ENCODE assay signal across 8 mouse cellular contexts in the genomic region with DNA sequence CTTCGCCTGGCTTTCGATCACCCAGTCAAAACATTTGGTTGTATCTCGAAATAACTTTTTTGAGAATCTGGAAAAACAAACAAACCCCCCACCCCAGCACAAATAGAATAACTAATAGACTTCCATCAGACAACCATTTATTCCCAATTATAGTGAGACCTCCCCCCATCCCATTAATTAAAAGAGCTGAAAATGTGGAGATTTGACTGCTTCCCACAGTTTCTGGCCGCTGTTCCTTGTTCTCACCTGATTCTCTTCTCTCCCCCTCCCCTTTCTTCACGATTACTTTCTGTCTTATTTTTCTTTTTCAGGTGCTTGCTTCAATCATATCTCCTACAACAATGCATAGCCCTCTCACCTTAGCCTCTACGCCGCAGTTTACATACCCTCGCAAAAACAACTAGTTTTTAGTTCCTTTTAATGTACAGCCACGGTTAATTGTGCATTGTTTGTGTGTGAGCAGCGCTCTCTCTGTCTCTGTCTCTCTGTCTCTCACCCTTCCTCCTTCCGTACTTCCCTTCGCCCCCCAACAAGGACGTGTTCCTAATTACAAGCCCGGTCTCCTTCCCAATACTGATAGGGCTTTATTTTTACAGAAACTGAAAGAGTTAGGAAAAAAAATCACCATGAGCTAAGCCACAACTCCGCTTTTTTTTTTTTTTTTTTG.
DNase-seq lines count a peak whose midpoint lies in the region; ATAC-seq and TF ChIP-seq lines count a peak whose summit lies in the region.

No protein-coding gene starts in this region.

- TF ChIP-seq CTCF in gastrocnemius, adult 2 months (IDR thresholded peaks at IDR 0.05), result no peak

- intact Hi-C loops in gastrocnemius, adult 2 months (cut with DNase I), result loop anchor here (10.0 kb wide), 1 partner anchor 357 kb away; no protein-coding TSS in a partner anchor

- no peak overlapping the region for H3K9ac ChIP-seq in hindbrain, embryonic 14.5 days

- WGBS in hindbrain, embryonic 14.5 days, result 1% methylated on average over 15 of the region's 15 CpGs
- WGBS in midbrain, embryonic 10.5 days, result under 1% methylated on average over 15 of the region's 15 CpGs

- peak overlapping the region; percentile 44 for H3K4me2 ChIP-seq in hindbrain, embryonic 14.5 days (replicated peaks)

- H3K27ac ChIP-seq in gastrocnemius, adult 2 months, result peak overlapping the region; percentile 100
- no peak overlapping the region for H3K27ac ChIP-seq in hindbrain, embryonic 14.5 days
- no peak overlapping the region for H3K27ac ChIP-seq in midbrain, embryonic 10.5 days (replicated peaks)

- no peak for DNase-seq in gastrocnemius, adult 2 months
- no peak for DNase-seq in gastrocnemius, adult 8-10 months (ENCODE audit: low spot score in 2 of 2)
- DNase-seq in embryo, embryonic 9.5 days (ENCODE audit: extremely low spot score), result peak; percentile 42
- no peak for DNase-seq in hindbrain, embryonic 14.5 days (ENCODE audit: low spot score)
- DNase-seq in midbrain, embryonic 10.5 days (ENCODE audit: low spot score), result peak; percentile 37
- DNase-seq in adrenal gland, postnatal 10 days, result no peak
- no peak for DNase-seq in gastrocnemius, postnatal 10 days
- no peak for DNase-seq in cerebellum, adult 9-11 months

- no peaks in the 10 kb centered on the region for H3K9me3 ChIP-seq in hindbrain, embryonic 14.5 days (ENCODE audit: control insufficient read depth, low read length)
- no peaks in the 10 kb centered on the region for H3K9me3 ChIP-seq in midbrain, embryonic 10.5 days (replicated peaks)

- peak overlapping the region; percentile 81 for H3K4me3 ChIP-seq in gastrocnemius, adult 2 months
- peak overlapping the region; percentile 22; the same call in 1 of the 2 replicates for H3K4me3 ChIP-seq in hindbrain, embryonic 14.5 days (replicated peaks; ENCODE audit: low read length)
- peak overlapping the region; percentile 55 for H3K4me3 ChIP-seq in midbrain, embryonic 10.5 days

- H3K4me1 ChIP-seq in hindbrain, embryonic 14.5 days (replicated peaks; ENCODE audit: control insufficient read depth, insufficient read depth, low read length), result no peaks in the 10 kb centered on the region; the same call in 1 of the 2 replicates
- peaks cover 66% of the 10 kb centered on the region for H3K4me1 ChIP-seq in midbrain, embryonic 10.5 days

- H3K36me3 ChIP-seq in hindbrain, embryonic 14.5 days (replicated peaks; ENCODE audit: control insufficient read depth, insufficient read depth), result no peaks in the 10 kb centered on the region
- H3K36me3 ChIP-seq in midbrain, embryonic 10.5 days, result no peaks in the 10 kb centered on the region

- no peak for ATAC-seq in hindbrain, embryonic 14.5 days (ENCODE audit: low FRiP score)

- peaks cover 84% of the 10 kb centered on the region for H3K27me3 ChIP-seq in hindbrain, embryonic 14.5 days (ENCODE audit: control insufficient read depth, insufficient read depth, low read length)
- H3K27me3 ChIP-seq in midbrain, embryonic 10.5 days (ENCODE audit: low read depth, poor library complexity, severe bottlenecking), result peaks cover 97% of the 10 kb centered on the region

Comparison
In these comparisons a context has a peak if more than half of its experiments do, and no peak if none do; other contexts are left out.
1. DNase-seq: peak in embryo, embryonic 9.5 days (single experiment) and midbrain, embryonic 10.5 days (single experiment); none in gastrocnemius, adult 2 months (single experiment), gastrocnemius, adult 8-10 months (0 of 2), hindbrain, embryonic 14.5 days (single experiment), adrenal gland, postnatal 10 days (single experiment), gastrocnemius, postnatal 10 days (single experiment) and cerebellum, adult 9-11 months (single experiment).
2. H3K4me3 ChIP-seq: peak in every context shown above with its lines; median percentile 81 in gastrocnemius, adult 2 months; 55 in midbrain, embryonic 10.5 days; 22 in hindbrain, embryonic 14.5 days.